Mouse (Mus musculus): ENCODE results near the gene Ssbp3. TPM values are rescaled to one million over a fixed set of nuclear protein-coding genes. Genes with fewer than 3 reads are reported as not detected.

The Ssbp3 gene
- 100 to 1,000 TPM; 158 to 189 TPM for total RNA-seq (2021)
- long read RNA-seq, transcript Ssbp3-202 (17 exons, 1,924 nt): major isoform, 89 of 153 reads
- long read RNA-seq, partial matches to known transcripts: 7 of 153 reads
- long read RNA-seq, other reads (novel, unspliced or antisense): 54 of 153 reads

GRCm38 (mm10) chr4:106910201-106911172 lies at the start of gene Ssbp3:
Gene Ssbp3, plus strand, starts transcription at chr4:106910701.
- DNase-seq (ENCODE audit: low spot score in 2 of 2): peak; percentile 63 to 87

- no peak for DNase-seq (ENCODE audit: low spot score in 2 of 2)
These were observed 48.6 kb upstream of the Ssbp3 start for GRCm38 (mm10) chr4:106861871-106862270.

GRCm38 (mm10) chr4:106862317-106862716 lies 48.2 kb upstream of the Ssbp3 start:
- DNase-seq (ENCODE audit: low spot score in 2 of 2): no peak

GRCm38 (mm10) chr4:106862767-106863370 lies 47.6 kb upstream of the Ssbp3 start:
- no peak for DNase-seq (ENCODE audit: low spot score in 2 of 2)

DNA sequence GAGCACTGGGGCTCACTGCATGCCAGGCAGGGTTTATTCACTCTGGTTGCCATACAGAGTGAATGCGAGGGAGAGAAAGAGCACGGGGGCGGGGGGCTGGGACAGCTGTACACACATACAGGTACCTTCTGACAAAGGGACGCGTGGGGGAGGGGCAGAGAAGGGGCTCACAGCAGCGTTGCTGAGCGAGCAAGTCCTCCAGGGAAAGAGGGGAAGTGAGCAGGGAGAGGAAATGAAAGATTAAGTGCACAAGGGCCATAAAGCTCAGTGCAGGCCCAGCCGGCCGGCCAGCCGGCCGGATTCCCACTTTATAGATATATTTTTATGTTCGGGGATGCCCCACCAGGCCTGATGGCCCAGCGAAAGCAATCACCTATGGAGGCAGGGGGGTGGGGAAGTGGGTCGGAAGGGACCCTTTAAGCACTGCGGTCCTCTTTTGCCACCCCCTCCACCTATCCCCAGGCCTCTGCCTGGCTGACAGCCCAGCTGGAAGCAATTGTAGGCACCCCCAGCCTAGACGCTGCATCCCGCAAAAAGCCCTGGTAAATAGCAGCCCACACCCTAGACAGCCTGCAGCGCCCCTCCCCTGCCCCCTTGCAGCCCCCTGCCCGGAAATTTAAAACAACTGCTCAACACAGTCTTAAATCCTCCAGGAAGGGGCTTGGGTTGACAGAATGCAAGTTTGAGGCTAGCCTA lies 44.9 kb upstream of the Ssbp3 start:
- no peak for DNase-seq (ENCODE audit: low spot score in 2 of 2)

GRCm38 (mm10) chr4:106866381-106866780 lies 44.1 kb upstream of the Ssbp3 start:
- no peak for DNase-seq (ENCODE audit: low spot score in 2 of 2)

GRCm38 (mm10) chr4:106866845-106867244 lies 43.7 kb upstream of the Ssbp3 start:
- peak in 1 of 2 experiments; percentile 41 for DNase-seq (ENCODE audit: low spot score in 2 of 2)

GRCm38 (mm10) chr4:106868737-106869438 lies 41.6 kb upstream of the Ssbp3 start:
- DNase-seq (ENCODE audit: low spot score in 2 of 2): no peak

DNA sequence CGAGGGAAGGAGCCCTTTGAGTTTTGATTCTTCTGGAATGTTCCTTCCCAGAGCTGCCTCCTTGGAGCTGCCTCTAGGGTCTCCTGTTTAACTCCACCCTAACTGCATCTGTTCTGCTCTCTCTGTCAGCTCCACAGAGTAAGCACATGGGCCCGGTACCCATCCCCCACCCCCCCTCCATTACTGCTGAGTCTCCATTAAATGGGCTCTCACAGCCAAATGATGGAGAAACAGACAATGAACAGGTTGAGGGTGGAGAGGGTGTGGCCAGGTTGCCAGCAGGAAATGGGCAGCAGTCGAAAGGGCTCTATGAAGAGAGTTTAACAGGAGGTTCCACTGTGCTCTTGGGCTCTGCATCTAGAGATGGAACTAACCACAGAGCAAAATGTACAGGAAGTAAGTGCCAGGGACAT lies 41.0 kb upstream of the Ssbp3 start:
- no peak for DNase-seq (ENCODE audit: low spot score in 2 of 2)

DNA sequence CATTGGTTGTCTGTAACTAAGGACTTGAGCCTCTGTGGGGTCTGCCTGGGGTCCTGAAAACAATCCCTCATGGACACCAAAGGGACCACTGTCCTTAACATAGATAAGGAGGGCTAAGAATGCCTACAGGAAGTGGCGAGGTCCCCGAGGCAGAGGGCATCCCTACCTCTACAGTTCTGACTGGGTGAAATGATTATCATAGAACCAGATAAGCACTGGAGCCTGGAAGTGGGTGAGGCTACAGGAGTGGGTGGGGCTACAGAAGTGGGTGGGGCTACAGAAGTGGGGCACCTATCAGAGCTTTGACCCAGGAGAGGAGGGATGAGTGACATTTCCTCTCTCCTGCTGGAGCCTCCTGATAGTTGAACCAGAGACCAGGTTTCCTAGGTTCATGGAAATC lies 39.9 kb upstream of the Ssbp3 start:
- no peak for DNase-seq (ENCODE audit: low spot score in 2 of 2)

DNA sequence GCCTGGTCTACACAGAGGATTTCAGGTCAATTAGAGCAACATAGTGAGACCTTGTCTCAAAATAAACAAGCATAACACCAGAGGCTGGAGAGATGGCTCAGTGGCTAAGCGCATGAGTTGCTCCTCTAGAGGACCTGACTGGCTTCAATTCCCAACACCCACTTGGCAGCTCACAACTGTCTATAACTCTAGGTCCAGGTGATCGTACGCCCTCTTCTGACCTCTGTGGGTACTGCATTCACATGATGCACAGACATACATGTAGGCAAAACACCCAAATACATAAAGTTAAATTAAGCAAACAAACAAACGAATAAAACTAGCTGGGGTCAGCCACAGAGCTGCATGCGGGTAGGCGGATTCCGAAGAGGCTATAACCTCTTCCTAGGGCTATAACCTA lies 36.0 kb upstream of the Ssbp3 start:
- no peak for DNase-seq (ENCODE audit: low spot score in 2 of 2)

- no peak for DNase-seq (ENCODE audit: low spot score in 2 of 2)
These were observed 29.4 kb upstream of the Ssbp3 start for GRCm38 (mm10) chr4:106881101-106881500.

GRCm38 (mm10) chr4:106883149-106883548 lies 27.4 kb upstream of the Ssbp3 start:
- no peak for DNase-seq (ENCODE audit: low spot score in 2 of 2)

DNA sequence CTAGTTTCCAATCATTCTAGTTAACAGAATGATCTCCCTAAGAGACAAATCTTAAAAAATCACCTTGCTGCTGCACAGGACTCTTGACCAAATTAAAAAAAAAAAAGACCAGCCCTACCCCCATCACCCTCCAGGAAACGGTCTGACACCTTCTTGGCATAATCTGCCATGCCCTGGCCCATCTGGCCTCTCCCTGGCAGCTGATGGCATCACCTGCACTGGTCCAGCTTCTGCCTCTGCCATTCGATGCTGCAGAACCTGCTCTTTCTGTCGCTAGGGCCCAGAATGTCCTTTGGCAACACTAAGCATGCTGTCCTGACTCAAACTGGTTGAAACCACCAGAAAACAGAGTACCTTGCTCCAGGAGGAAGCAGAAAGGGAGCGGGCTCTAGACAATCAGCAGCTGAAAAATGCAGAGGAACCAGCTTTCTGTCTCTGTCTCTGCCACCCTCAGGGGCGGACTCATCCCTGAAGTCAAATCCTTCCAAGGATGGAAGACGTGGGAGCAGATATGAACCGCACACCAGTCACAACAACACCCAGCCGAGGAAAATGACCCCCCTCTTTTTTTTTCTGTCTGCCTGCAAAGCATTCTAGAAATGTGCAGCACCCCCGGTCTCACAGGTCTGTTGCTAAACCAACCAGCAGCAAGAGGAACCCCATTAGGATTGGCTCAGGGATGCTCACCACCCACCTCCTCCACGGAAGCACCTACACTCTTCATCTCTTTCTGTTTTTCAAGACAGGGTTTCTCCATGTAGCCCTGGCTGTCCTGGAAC lies 24.0 kb upstream of the Ssbp3 start:
- no peak for DNase-seq (ENCODE audit: low spot score in 2 of 2)

GRCm38 (mm10) chr4:106896086-106896485 lies 14.4 kb upstream of the Ssbp3 start:
- peak in 1 of 2 experiments; percentile 38 for DNase-seq (ENCODE audit: low spot score in 2 of 2)

- DNase-seq (ENCODE audit: low spot score in 2 of 2): no peak
These were observed 11.6 kb upstream of the Ssbp3 start for GRCm38 (mm10) chr4:106898923-106899322.

DNA sequence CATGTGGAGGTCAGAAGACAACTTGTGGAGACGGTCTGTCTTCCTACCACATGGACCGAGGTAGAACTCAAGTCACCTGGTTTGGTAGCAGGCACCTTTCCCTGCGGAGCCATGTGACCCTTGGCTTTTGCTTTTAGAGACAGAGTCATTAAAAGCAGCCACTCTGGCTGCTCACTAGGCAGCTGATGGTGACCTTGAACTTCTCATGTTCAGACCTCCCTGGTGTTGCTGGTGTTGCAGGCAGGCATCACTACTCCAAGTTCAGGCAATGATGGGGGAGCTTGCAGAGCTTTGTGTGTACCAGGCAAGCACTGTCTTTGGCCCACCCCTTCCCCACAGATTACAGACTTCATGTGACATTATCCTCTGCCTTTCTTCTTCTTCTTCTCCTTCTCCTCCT lies 11.0 kb upstream of the Ssbp3 start:
- DNase-seq (ENCODE audit: low spot score in 2 of 2): no peak

GRCm38 (mm10) chr4:106900718-106901117 lies 9.8 kb upstream of the Ssbp3 start:
- no peak for DNase-seq (ENCODE audit: low spot score in 2 of 2)

DNA sequence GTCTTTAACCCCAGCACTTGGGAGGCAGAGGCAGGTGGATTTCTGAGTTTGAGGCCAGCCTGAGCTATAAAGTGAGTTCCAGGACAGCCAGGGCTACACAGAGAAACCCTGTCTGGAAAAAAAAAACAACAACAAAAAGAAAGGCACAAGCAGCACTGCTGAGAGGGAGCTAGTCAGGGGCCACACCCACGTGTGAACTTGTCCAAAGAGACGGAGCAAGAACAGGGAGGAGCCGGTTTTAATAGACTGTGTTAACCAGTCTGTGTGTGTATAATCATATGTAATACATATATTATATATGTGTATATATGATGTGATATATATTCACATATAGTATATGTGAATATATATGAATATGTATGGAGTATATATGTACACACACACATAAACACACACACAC lies 8.9 kb upstream of the Ssbp3 start:
- DNase-seq (ENCODE audit: low spot score in 2 of 2): no peak

- DNase-seq (ENCODE audit: low spot score in 2 of 2): no peak
These were observed 8.3 kb upstream of the Ssbp3 start for GRCm38 (mm10) chr4:106902157-106902556.
